Mouse (Mus musculus): ENCODE data around the gene Gm26897. TPM values are rescaled to one million over a fixed set of nuclear protein-coding genes. Genes with fewer than 3 reads are reported as not detected.

The Gm26897 gene
- polyA plus RNA-seq, 1 experiment from 2014 or later, result not detected

DNA sequence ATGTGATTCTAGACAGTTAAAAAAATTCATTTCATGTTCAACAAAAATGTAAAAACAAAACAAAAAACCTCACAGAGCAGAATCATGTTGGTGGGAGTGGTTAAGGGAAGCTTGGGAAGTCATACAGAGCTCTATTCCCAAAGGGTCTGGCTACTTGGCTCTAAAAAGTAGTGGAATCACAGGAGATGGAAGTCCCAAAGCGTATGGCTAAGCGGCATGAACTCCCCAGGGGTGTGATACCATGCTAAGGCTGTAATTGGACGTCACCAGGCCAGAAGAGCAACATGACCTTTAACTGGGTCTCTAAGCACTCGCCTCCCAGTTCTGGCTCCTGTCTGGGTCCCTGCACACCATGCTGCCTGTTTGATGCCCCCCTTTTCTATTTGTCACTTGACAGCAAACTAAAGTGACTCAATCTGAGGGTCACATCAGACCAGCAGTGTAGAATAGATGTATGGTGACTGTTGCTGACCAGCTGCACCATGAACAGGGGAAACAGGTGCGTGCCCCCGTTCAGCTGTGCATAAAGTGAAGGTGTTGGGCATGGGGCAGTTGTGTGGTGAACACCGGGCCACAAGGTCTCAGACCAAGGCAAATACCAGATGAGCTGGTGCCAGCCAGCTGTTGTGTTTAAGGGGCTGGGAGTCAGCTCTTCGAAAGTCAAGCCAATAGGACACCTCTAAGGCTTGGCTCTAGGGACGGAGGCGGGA, 46.2 kb downstream of the Gm26897 start:
- WGBS, result 87% methylated on average over 10 of the region's 10 CpGs
- H3K9me3 ChIP-seq, result no peaks in the 10 kb centered on the region

More for the DNA sequence above, 46.2 kb downstream of the Gm26897 start:
- Histone ChIP-seq H3K27ac (no peak overlapping the region), H3K4me3 (no peak overlapping the region), H3K9ac (no peak overlapping the region), H3K4me1 (no peaks in the 10 kb centered on the region), H3K4me2 (no peak overlapping the region), H3K27me3 (no peaks in the 10 kb centered on the region), H3K36me3 (no peaks in the 10 kb centered on the region)
- no peak for ATAC-seq (ENCODE audit: insufficient number of reproducible peaks, low FRiP score, low TSS enrichment, low read depth)

Data from limb, embryonic 15.5 days (tissue).